Mouse (Mus musculus) megakaryocyte, embryonic 14.5 days (primary cell): ENCODE results near the gene Slc29a1.

Source experiments
- FLI1 ChIP-seq: IDR thresholded peaks from 2 replicates; pipeline ENCODE4 v1.6.1; 2012; ENCODE audit warnings: low read length, inconsistent platforms, mixed read lengths
- GATA1 ChIP-seq: IDR thresholded peaks from 3 replicates; pipeline ENCODE4 v1.6.1; 2012; ENCODE audit warnings: mixed read lengths, low read length, inconsistent platforms, borderline replicate concordance

DNA sequence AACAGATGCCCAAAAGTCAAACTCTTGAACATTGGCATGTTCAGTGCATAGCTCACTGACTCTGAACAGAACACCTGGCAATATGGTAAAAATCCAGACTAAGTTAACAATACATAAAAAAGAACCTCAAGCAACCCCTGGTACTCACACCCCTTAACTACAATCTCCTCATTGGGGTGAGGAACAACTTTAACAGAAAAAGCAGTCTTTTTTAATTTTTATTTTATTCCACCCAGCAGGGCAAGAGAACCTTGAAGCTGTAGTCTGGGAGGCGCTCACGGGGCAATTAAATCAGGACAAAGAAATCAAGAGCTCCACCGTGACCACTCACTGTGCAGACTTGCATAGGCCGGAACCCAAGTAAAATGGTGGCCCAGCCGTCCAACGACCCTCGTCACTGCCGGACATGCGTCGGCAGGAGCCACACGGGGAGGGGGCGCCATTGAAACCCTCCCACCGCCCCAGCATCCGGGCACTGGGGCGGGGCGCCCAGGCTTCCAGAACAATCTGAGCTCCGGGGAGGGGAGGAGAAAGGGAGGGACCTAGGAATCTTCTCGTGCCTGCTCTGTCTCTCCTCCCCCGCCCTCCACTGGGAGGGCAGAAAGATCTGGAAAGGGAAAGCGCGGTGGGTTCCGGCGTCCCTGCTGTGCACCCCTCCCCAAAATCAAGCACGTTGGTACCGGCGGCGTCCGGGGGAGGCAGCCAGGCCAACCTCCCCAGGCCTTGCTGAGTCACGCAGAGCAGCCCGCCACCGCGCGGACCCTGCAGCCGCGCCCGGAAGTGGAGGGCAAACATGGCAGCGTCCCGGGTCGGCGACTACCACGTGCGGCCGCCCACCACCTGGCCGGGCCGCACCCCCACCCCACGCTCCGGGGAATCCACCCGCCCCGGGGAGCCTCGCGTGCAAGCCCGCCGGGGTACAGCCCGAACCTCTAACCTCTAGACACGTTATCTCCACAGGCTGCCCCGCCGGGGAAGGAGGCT is 27.0 kb downstream of the Slc29a1 start:
- no peak for TF ChIP-seq FLI1
- no peak for TF ChIP-seq GATA1
